Mouse (Mus musculus): Measurements from ENCODE around the gene Gm28729. TPM values are rescaled to one million over a fixed set of nuclear protein-coding genes. Genes with fewer than 3 reads are reported as not detected.
"Not testable (repeated sequence)": the region's sequence is repeated elsewhere in the genome, so short reads cannot be mapped to it uniquely, and the experiment has no call there.

Gene Gm28729
- polyA plus RNA-seq, 1 experiment from 2014 or later = 0.06 TPM

DNA sequence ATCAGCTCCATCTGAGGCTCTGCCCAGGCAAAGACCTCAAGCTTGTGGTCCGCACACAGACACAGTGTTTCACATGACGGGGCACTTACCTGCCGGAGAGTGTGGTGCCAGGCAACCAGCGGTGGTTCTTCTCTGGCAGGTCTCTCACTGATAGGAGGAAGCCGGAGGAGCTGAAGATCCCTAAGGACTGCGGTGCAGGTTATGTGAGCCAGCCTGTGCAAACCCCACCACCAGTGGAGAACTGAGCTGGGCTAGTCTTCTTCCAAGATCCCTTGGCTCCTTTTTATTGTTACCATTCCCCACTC lies 12.5 kb upstream of the Gm28729 start:
- no peak overlapping the region for H3K9ac ChIP-seq
- no peak for ATAC-seq (ENCODE audit: insufficient read depth)
- no peak overlapping the region for H3K4me3 ChIP-seq (replicated peaks)
- H3K4me2 ChIP-seq = peak overlapping the region; percentile 72; the same call in 1 of the 2 replicates
- WGBS (ENCODE audit: insufficient replicate concordance) = 87% methylated on average over 6 of the region's 6 CpGs
- no peaks in the 10 kb centered on the region for H3K9me3 ChIP-seq (replicated peaks)
- peaks cover 18% of the 10 kb centered on the region for H3K4me1 ChIP-seq (replicated peaks)
- H3K27ac ChIP-seq (replicated peaks) = no peak overlapping the region
- no peaks in the 10 kb centered on the region for H3K27me3 ChIP-seq
- 0 out of 2 replicates have a peak, but pooled peaks cover 9% of the 10 kb centered on the region for H3K36me3 ChIP-seq (replicated peaks)

DNA sequence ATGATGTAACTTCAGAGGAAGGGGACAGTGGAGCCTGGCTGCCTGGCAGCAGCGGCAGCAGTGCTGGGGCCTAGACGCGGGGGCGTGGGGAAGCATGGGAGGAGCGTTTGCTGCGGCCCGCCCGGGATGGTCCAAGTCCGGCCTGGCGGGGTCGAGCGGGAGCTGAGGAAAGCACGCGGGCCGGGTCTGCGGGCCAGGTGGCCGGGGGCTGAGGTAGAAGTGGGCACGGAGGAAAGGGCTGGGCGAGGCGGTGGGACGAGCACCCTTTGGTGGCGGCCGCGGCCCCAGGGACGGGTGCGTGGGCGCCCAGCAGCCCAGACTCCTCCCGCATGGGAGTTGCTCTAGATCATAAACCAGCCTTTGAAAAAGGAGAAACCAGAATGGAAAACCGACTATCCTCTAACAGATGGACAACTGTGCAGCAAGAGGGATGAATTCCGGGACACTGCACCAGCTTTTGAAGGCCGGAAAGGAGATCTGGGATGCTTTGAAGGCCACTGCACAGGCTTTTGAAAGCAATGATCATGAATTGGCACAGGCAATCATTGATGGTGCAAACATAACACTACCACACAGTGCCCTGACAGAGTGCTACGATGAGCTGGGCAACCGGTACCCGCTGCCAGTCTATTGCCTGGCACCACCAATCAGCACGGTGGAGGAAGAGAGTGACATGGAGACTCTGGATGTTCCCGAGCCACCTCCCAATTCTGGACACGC lies 12.0 kb upstream of the Gm28729 start:
- Histone ChIP-seq H3K4me1 (replicated peaks) (peaks cover 20% of the 10 kb centered on the region), H3K4me3 (replicated peaks) (peak overlapping the region; percentile 59), H3K4me2 (peak overlapping the region; percentile 72), H3K27ac (replicated peaks) (0 out of 2 replicates have a peak overlapping the region, but pooled peaks have one; percentile 41), H3K9me3 (replicated peaks) (no peaks in the 10 kb centered on the region), H3K36me3 (replicated peaks) (0 out of 2 replicates have a peak, but pooled peaks cover 8% of the 10 kb centered on the region), H3K9ac (peak overlapping the region; percentile 55; the same call in 1 of the 2 replicates), H3K27me3 (no peaks in the 10 kb centered on the region)
- 31% methylated on average over 37 of the region's 37 CpGs for WGBS (ENCODE audit: insufficient replicate concordance)
- ATAC-seq (ENCODE audit: insufficient read depth) = peak; percentile 80

DNA sequence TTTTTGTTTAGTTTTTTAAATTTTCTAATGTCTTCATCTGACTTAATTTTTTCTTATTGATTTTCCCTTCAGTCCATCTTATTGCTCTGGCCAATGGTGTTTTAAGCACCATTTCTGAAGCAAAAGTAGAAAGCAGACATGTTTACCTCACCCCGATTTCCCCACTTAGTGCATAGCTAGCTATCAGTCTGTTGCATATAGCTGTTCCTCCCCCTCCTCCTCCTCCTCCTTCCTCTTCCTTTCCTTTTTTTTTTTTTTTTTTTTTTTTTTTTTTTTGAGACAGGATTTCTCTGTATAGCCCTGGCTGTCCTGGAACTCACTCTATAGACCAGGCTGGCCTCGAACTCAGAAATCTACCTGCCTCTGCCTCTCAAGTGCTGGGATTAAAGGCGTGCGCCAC lies 11.0 kb upstream of the Gm28729 start:
- peaks cover 20% of the 10 kb centered on the region for H3K4me1 ChIP-seq (replicated peaks)
- H3K36me3 ChIP-seq (replicated peaks); H3K9ac ChIP-seq; ATAC-seq (ENCODE audit: insufficient read depth); H3K4me2 ChIP-seq; H3K27ac ChIP-seq (replicated peaks); H3K4me3 ChIP-seq (replicated peaks); H3K27me3 ChIP-seq; H3K9me3 ChIP-seq (replicated peaks): not testable (repeated sequence)
- 72% methylated on average over 4 of the region's 4 CpGs for WGBS (ENCODE audit: insufficient replicate concordance)

DNA sequence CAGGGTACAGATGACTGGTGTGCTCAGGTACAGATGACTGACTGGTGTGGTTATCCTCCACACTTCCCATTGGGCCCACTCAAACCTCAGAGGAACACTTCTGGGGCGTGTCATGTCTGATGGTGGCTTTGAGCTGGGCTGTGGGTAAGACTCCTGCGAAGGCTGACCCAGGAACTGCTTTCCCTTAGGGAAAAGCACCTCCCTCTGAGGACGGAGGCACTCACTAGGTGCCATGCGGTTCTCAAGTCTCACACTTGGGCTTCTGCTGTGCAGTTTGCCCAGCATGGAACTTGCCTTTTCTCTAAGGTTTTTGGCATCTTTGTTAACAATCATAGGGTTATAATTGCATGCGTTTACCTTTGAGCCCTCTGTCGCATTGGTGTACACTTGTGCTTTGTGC lies 10.4 kb upstream of the Gm28729 start:
- ATAC-seq (ENCODE audit: insufficient read depth) = no peak
- WGBS (ENCODE audit: insufficient replicate concordance) = 65% methylated on average over 6 of the region's 6 CpGs
- Histone ChIP-seq H3K4me3 (replicated peaks) (no peak overlapping the region), H3K27me3 (no peaks in the 10 kb centered on the region), H3K4me2 (no peak overlapping the region), H3K4me1 (replicated peaks) (peaks cover 20% of the 10 kb centered on the region), H3K9me3 (replicated peaks) (no peaks in the 10 kb centered on the region), H3K9ac (no peak overlapping the region), H3K27ac (replicated peaks) (no peak overlapping the region), H3K36me3 (replicated peaks) (no peaks in the 10 kb centered on the region)

DNA sequence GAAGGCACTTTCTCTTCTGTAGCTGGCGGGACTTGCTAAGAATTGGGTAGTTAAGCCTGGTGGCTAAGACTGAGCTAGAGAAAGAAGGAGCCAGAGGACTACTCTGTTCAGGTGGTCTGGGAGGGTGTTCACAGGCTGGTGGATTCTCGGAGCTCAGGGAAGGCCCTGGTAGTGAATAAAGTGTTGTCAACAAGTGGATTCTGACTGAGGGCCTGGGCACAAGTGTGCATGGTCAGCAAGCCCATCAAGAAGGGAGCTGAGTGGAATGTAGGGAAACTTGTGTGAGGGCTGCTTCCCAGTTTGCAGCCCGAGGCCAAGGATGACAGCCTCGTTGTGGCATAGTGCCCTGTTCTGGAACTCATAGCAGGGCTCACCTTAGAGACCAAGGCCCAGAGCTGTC lies 9.2 kb upstream of the Gm28729 start:
- no peak for ATAC-seq (ENCODE audit: insufficient read depth)
- Histone ChIP-seq H3K27me3 (no peaks in the 10 kb centered on the region), H3K36me3 (replicated peaks) (no peaks in the 10 kb centered on the region), H3K4me2 (no peak overlapping the region), H3K4me1 (replicated peaks) (peaks cover 20% of the 10 kb centered on the region), H3K4me3 (replicated peaks) (no peak overlapping the region), H3K27ac (replicated peaks) (no peak overlapping the region), H3K9me3 (replicated peaks) (no peaks in the 10 kb centered on the region), H3K9ac (no peak overlapping the region)
- WGBS (ENCODE audit: insufficient replicate concordance) = 57% methylated on average over 4 of the region's 4 CpGs

DNA sequence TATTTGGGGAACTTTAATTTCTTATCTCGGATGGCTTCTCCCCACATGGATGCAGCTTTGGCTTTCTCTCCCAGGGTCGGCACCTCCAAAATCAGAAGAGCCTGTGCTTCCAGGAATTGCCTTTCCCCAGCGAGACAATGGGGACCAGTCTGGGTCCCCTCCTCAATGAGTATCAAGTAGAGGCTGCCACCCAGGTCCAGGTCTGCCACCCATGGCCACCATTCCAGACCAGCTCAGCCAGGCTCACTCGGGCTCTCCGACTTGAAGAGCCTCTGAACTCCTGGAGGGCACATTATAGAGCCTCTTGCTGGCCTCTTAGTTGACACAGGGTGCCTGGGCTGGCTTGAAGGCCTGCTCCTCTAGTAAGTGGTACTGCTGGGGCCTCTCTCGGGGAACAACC lies 8.4 kb upstream of the Gm28729 start:
- WGBS (ENCODE audit: insufficient replicate concordance) = 56% methylated on average over 6 of the region's 6 CpGs
- no peak for ATAC-seq (ENCODE audit: insufficient read depth)
- no peak overlapping the region for H3K9ac ChIP-seq

DNA sequence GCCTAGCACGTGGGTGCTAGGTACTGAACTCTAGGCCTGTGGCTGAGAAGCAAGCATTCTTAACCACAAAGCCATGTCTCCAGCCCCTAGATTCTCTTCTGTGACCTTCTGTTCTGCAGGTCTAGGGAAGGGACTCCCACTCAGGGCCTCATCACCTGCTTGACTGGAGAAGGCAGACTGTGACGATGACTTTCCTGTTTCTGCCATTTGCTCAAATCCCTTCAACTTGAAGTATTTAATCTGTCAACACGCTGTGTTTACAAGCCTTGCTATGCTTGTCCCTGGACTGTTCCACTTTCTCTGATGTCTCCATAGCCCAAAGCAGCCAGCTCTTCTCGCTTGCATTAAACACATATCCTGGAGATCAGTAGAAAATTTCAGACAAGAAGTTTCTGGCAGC lies 7.5 kb upstream of the Gm28729 start:
- H3K36me3 ChIP-seq (replicated peaks) = no peaks in the 10 kb centered on the region
- no peak for ATAC-seq (ENCODE audit: insufficient read depth)

More for the DNA sequence above, 8.4 kb upstream of the Gm28729 start:
- Histone ChIP-seq H3K4me1 (replicated peaks) (peaks cover 20% of the 10 kb centered on the region), H3K27me3 (no peaks in the 10 kb centered on the region), H3K27ac (replicated peaks) (no peak overlapping the region), H3K36me3 (replicated peaks) (no peaks in the 10 kb centered on the region), H3K4me2 (no peak overlapping the region), H3K4me3 (replicated peaks) (no peak overlapping the region), H3K9me3 (replicated peaks) (no peaks in the 10 kb centered on the region)

DNA sequence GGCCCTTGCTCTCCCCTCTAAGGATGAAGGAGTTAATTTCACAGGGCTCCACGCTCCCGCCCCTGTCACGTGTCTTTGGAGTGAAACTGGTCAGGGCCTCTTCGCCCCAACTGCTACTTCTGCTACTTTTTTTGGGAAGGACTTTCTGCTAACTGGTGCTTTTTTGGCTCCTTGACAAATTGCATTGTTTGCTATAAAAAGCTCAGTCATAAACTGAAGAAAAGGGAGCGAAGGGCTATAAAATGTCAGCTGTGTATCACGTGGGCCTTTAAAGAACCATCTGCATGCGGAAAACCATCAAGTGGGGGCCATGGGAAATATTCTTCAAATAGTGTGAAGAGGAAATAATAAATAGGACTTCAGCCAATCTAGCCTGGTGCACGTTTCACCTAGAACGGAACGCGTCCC lies 5.6 kb upstream of the Gm28729 start:
- no peak for ATAC-seq (ENCODE audit: insufficient read depth)
- no peak overlapping the region for H3K9ac ChIP-seq
- no peak overlapping the region for H3K27ac ChIP-seq (replicated peaks)
- 0 out of 2 replicates have a peak, but pooled peaks cover 7% of the 10 kb centered on the region for H3K4me1 ChIP-seq (replicated peaks)
- WGBS (ENCODE audit: insufficient replicate concordance) = 64% methylated on average over 11 of the region's 11 CpGs
- no peaks in the 10 kb centered on the region for H3K36me3 ChIP-seq (replicated peaks)
- no peaks in the 10 kb centered on the region for H3K27me3 ChIP-seq
- no peak overlapping the region for H3K4me2 ChIP-seq
- H3K9me3 ChIP-seq (replicated peaks) = no peaks in the 10 kb centered on the region
- H3K4me3 ChIP-seq (replicated peaks) = no peak overlapping the region

More for the DNA sequence above, 7.5 kb upstream of the Gm28729 start:
- peaks cover 19% of the 10 kb centered on the region for H3K4me1 ChIP-seq (replicated peaks)
- no peaks in the 10 kb centered on the region for H3K27me3 ChIP-seq
- H3K9me3 ChIP-seq (replicated peaks) = no peaks in the 10 kb centered on the region
- no peak overlapping the region for H3K4me2 ChIP-seq
- no peak overlapping the region for H3K27ac ChIP-seq (replicated peaks)
- no peak overlapping the region for H3K9ac ChIP-seq
- no peak overlapping the region for H3K4me3 ChIP-seq (replicated peaks)
- 65% methylated on average over 4 of the region's 4 CpGs for WGBS (ENCODE audit: insufficient replicate concordance)

DNA sequence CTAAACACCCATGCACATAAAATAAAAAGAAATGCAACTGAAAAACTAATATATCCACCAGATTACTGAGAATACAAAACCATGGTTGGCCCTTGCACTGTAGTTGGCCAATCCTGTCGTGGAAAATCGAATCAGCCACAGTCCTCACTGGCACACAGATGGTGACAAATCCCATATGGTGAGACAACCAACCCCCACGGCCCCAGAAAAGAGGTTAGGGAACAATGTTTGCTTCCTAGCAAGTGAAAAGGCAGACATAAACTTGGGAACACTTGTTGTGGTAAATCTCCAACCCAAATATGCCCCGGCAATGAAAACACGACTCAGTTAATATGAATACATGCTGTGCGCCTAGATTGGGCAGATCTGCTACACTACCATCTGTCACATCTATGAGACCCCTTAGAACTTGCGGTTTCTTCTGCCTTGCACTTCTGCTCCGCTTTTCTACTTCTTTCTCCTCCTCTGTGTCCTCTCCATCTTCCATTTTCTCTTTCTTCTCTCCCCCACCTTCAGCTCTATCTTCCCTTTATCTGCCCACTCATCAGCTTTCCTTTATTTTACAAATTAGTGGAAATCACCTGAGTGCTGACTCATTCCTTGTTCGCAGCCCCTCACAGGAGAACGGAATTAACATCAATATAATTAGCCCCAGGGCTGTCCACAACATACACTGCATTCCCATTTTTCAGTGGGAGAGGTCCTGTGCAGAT lies 5.1 kb upstream of the Gm28729 start:
- Histone ChIP-seq H3K4me3 (replicated peaks) (no peak overlapping the region), H3K27me3 (no peaks in the 10 kb centered on the region), H3K9ac (no peak overlapping the region), H3K4me1 (replicated peaks) (peaks cover 7% of the 10 kb centered on the region; the same call in 1 of the 2 replicates), H3K27ac (replicated peaks) (no peak overlapping the region), H3K36me3 (replicated peaks) (no peaks in the 10 kb centered on the region), H3K4me2 (no peak overlapping the region), H3K9me3 (replicated peaks) (no peaks in the 10 kb centered on the region)
- 64% methylated on average over 10 of the region's 10 CpGs for WGBS (ENCODE audit: insufficient replicate concordance)
- no peak for ATAC-seq (ENCODE audit: insufficient read depth)

DNA sequence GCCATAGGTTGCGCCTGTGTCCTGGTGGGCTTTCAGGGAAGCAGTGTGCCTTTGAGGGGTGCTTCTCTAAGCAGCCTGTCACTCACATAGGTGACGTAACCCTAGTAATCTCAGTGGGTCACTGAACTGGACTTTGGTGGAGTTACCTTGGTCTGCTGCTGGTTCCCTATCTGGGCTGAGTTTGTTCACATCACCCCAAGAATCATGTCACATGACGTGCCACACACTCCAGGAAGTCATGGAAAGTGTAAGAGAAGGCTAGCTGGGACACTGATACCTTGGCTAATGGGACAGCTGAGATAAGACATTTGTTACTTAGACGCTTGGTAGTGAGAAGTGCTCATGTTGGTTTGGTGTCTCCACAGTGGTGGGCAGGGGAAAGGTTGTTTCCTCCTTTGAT lies 947 bp upstream of the Gm28729 start:
- no peaks in the 10 kb centered on the region for H3K36me3 ChIP-seq (replicated peaks)
- no peak overlapping the region for H3K9ac ChIP-seq
- no peak overlapping the region for H3K4me2 ChIP-seq
- no peak for ATAC-seq (ENCODE audit: insufficient read depth)
- no peak overlapping the region for H3K4me3 ChIP-seq (replicated peaks)
- no peaks in the 10 kb centered on the region for H3K9me3 ChIP-seq (replicated peaks)
- no peaks in the 10 kb centered on the region; the same call in 1 of the 2 replicates for H3K4me1 ChIP-seq (replicated peaks)
- H3K27me3 ChIP-seq = no peaks in the 10 kb centered on the region
- 43% methylated on average over 4 of the region's 4 CpGs for WGBS (ENCODE audit: insufficient replicate concordance)
- H3K27ac ChIP-seq (replicated peaks) = no peak overlapping the region

DNA sequence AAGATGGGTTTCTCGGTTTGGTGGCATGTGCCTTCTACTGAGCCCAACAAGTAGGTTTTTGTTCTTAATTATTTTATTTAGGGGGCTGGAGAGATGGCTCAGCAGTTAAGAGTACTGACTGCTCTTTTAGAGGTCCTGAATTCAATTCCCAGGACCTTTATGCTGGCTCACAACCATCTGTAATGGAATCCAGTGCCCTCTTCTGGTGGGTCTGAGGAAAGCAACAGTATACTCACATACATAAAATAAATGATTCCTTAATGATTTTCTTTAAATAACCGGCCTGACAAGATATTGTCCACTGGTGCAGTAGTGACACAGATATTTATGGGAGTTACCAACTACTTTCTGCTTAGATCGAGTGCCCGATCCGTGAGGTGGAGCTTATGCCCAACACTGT lies 1.9 kb downstream of the Gm28729 start:
- no peak overlapping the region for H3K9ac ChIP-seq
- H3K4me2 ChIP-seq = no peak overlapping the region
- H3K4me3 ChIP-seq (replicated peaks) = no peak overlapping the region
- no peaks in the 10 kb centered on the region for H3K36me3 ChIP-seq (replicated peaks)
- no peak overlapping the region for H3K27ac ChIP-seq (replicated peaks)
- 73% methylated on average over 5 of the region's 5 CpGs for WGBS (ENCODE audit: insufficient replicate concordance)
- H3K9me3 ChIP-seq (replicated peaks) = no peaks in the 10 kb centered on the region
- no peaks in the 10 kb centered on the region for H3K27me3 ChIP-seq
- H3K4me1 ChIP-seq (replicated peaks) = no peaks in the 10 kb centered on the region; the same call in 1 of the 2 replicates
- ATAC-seq (ENCODE audit: insufficient read depth) = no peak
